Mouse (Mus musculus) lung, embryonic 14.5 days (tissue): ENCODE data around the gene Vwa7. TPM values are rescaled to one million over a fixed set of nuclear protein-coding genes. Genes with fewer than 3 reads are reported as not detected.
A peak's percentile ranks its signal among the peaks of the same experiment; 100 is the strongest.

Source experiments
- ATAC-seq: fragments of 200-750 bp; cut with Nextera tagmentation; 2 replicates; pipeline ENCODE4 v1.8.0; 2017; ENCODE audit warnings: mild to moderate bottlenecking, moderate TSS enrichment, moderate library complexity; ENCODE audit not compliant: insufficient read depth
- DNase-seq: peaks from one replicate; pipeline ENCODE4 v3.0.0-alpha.2; 2015
- H3K27ac ChIP-seq: fragments of 300-500 bp; sonication (generic); 2 replicates; pipeline ENCODE4 v1.5.1; 2014; ENCODE audit warnings: low read depth, mild to moderate bottlenecking, moderate library complexity
- H3K27me3 ChIP-seq: fragments of 300-500 bp; sonication (generic); 2 replicates; pipeline ENCODE4 v1.6.1; 2014; ENCODE audit warnings: low read length, control low read depth; ENCODE audit not compliant: insufficient read depth
- H3K36me3 ChIP-seq: fragments of 300-500 bp; sonication (generic); 2 replicates; pipeline ENCODE4 v1.6.1; 2014; ENCODE audit warnings: control low read depth; ENCODE audit not compliant: insufficient read depth
- H3K4me1 ChIP-seq: fragments of 300-500 bp; sonication (generic); 2 replicates; pipeline ENCODE4 v1.6.1; 2014; ENCODE audit warnings: antibody characterized with exemption, control low read depth; ENCODE audit not compliant: insufficient read depth
- H3K4me2 ChIP-seq: fragments of 300-500 bp; sonication (generic); 2 replicates; pipeline ENCODE4 v1.6.1; 2014; ENCODE audit warnings: mild to moderate bottlenecking
- H3K4me3 ChIP-seq: fragments of 300-500 bp; sonication (generic); 2 replicates; pipeline ENCODE4 v1.5.1; 2014; ENCODE audit warnings: low read depth, low read length
- H3K9ac ChIP-seq: fragments of 300-500 bp; sonication (generic); 2 replicates; pipeline ENCODE4 v1.6.1; 2014
- H3K9me3 ChIP-seq: fragments of 300-500 bp; sonication (generic); 2 replicates; pipeline ENCODE4 v1.6.1; 2016; ENCODE audit warnings: low read depth, low read length, control low read depth
- CTCF ChIP-seq: IDR thresholded peaks from 2 replicates; pipeline ENCODE4 v1.5.1; 2016; ENCODE audit warnings: antibody characterized with exemption, low read depth
- WGBS: fragments of 180-500 bp; shearing (Covaris S2); extraction: QIAGEN DNeasy Blood & Tissue Kit; methylation state at CpG from one replicate; pipeline ENCODE4 v1.1.7; 2014; 5-methylcytosine and 5-hydroxymethylcytosine counted together
- polyA plus RNA-seq: library from polyadenylated mRNA; unstranded; fragments of >200 nt; fragmentation: Nextera tagmentation; extraction: Ambion mirVana; gene quantifications from 2 replicates; pipeline ENCODE4 v1.2.1, GENCODE M21; 2014

Vwa7 gene
- polyA plus RNA-seq, 1 experiment from 2014 or later = 0.47 TPM

DNA sequence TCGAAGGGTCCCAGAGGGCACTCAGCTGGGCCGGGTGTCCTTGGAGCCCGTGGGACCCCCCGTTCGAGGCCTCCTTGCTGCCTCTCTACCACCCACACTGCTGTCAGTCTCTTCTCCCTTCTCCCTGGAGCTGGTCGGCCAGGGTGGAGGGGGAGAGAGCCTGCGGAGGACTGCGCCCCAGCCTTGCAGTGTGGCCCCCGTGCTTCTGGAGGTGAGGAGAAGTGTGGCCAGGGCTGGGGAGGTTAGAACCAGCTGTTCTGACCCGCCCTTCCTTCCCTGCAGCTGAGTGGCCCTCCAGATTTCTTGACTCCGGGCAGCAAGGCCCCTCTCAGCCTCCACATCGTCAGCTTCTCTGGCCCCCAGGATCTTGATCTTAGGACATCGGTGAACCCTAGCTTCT lies 7.9 kb downstream of the Vwa7 start:
- H3K4me1 ChIP-seq = peaks cover 4% of the 10 kb centered on the region; the same call in 1 of the 2 replicates
- DNase-seq (no peak), ATAC-seq (no peak)
- 46% methylated on average over 13 of the region's 13 CpGs for WGBS
- H3K9me3 ChIP-seq = no peaks in the 10 kb centered on the region
- H3K9ac ChIP-seq = no peak overlapping the region
- TF ChIP-seq CTCF = no peak
- no peaks in the 10 kb centered on the region for H3K36me3 ChIP-seq
- H3K27me3 ChIP-seq = no peaks in the 10 kb centered on the region
- H3K27ac ChIP-seq = no peak overlapping the region
- no peak overlapping the region for H3K4me2 ChIP-seq
- H3K4me3 ChIP-seq = no peak overlapping the region

DNA sequence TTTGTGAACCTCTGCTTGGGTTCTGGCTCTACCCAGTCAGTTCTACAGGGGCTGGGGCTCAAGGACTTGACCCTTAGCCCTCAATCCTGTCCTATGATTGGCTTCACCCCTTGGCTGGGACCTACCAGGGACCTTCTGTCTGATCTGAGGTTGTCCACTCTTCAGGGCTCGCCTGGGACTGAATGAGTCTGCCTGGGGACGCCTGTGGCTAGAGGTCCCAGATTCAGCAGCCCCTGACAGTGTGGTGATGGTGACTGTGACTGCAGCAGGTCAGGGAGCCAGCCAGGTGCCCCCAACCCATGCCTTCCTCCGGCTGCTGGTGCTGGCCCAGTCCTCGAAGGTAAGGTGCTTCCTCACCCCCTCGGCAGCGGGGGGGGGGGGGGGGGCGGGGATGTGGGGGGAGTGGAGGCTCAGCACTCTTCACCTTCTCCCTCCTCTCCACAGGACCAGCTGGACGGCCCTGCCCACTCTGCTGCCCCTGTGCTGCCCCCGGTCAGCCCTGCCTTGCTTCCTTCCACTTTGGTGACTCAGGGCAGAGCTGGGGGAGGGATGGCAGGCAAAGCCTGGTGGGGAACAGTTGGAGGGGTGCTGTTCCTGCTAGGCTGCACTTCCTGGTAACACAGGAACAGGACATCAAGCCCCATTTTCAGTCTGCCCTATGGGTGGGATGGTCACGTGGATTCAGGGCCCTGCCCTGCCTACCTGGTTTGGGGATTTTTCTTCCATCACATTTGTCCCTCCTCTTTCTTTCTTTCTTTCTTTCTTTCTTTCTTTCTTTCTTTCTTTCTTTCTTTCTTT lies 8.5 kb downstream of the Vwa7 start:
- no peak for TF ChIP-seq CTCF
- H3K27ac ChIP-seq = no peak overlapping the region
- no peaks in the 10 kb centered on the region for H3K27me3 ChIP-seq
- 60% methylated on average over 7 of the region's 10 CpGs for WGBS
- ATAC-seq (no peak), DNase-seq (no peak)
- peaks cover 4% of the 10 kb centered on the region; the same call in 1 of the 2 replicates for H3K4me1 ChIP-seq
- H3K9ac ChIP-seq = no peak overlapping the region
- no peak overlapping the region for H3K4me2 ChIP-seq
- no peaks in the 10 kb centered on the region for H3K36me3 ChIP-seq
- no peak overlapping the region for H3K4me3 ChIP-seq
- no peaks in the 10 kb centered on the region for H3K9me3 ChIP-seq

DNA sequence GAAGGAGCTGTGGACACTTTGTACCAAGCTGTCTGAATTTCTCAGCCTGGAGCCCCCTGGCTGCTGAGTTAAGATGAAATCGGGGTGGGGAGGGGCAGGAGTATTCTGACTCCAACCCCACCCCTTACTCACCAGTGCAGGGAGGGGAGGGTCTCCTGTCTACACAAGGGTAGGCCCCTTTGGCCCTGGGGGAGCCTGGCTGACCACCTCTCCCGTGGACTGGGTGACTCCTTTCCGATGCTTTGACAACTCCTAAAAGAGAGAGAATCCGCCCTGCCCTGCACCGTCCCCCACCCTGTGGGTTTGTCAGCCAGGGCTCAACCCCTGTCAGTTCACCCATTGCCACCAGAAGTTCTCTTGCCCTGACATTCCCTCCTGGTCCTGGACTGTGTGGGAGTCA lies 9.8 kb downstream of the Vwa7 start:
- 77% methylated on average over 5 of the region's 5 CpGs for WGBS
- no peak for ATAC-seq

DNA sequence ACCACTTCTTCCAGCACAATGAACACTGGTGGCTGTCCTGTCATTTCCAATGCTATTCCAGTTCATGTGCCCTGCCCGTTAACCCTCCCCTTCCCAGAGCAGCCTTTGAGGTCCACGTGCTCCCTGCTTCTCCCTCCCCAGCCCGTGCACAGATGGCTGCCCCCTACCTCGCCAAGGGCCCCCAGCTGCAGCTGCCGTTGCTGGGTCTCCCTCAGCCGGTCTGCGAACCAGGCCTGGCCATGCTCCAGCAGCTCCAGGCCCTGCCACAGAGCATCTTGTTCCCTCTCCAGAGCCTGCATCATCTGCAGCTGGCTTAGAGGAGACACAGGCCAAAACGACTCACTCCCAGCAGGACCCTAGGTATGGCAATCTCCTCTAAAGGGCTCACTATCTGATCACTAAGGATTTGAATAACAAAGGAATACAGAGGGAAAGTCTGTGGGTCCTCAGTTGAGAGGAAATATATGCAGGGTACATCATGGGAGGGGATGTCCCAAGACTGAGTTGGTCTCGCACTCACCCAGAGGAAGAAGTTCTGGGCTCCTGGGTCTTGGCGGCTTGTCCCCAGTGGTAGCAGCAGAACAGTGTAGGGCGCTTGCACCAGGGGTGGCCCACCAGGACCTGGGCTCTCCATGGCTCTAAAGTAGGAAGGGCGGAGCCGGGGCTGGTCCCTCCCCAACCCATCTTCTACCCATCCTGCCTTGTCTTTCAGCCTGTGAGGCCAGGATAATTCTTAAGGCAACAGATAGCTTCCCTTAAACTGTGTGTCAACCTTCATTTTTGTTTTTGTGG lies 11.1 kb downstream of the Vwa7 start, which contains the start of gene Sapcd1:
Gene Sapcd1 (minus strand): TSS at position 740 of the 792 bp plus-strand sequence.
- H3K4me3 ChIP-seq = peak within 1 kb of the TSS; percentile 17; the same call in 1 of the 2 replicates
- no peaks in the 10 kb centered on the region for H3K9me3 ChIP-seq
- peak within 1 kb of the TSS; percentile 73 for H3K27ac ChIP-seq

More for the DNA sequence above, 9.8 kb downstream of the Vwa7 start:
- Histone ChIP-seq H3K4me1 (peaks cover 4% of the 10 kb centered on the region; the same call in 1 of the 2 replicates), H3K27ac (0 out of 2 replicates have a peak overlapping the region, but pooled peaks have one; percentile 2), H3K4me3 (no peak overlapping the region), H3K4me2 (no peak overlapping the region; the same call in 1 of the 2 replicates), H3K9me3 (no peaks in the 10 kb centered on the region), H3K27me3 (no peaks in the 10 kb centered on the region), H3K36me3 (no peaks in the 10 kb centered on the region), H3K9ac (no peak overlapping the region)
- DNase-seq = no peak
- no peak for TF ChIP-seq CTCF

DNA sequence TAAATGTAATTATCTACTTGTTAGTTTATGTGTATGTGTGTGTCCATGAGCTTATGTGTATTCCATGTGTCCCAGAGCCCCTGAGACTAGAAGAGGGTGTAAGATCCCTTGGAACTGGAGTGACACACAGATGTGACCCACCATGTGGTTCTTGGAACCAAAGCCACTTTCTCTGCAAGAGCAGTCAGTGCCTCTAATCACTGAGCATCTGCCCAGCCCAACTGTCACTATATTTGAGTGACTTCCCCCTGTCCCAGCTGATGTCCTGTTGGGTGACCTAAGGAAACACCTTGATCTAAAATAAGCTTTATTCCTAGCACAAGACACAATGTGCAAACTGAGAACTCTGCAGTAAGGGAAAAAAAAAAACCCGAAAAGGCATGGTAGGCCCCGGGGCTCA lies 11.9 kb downstream of the Vwa7 start:
- Histone ChIP-seq H3K27ac (no peak overlapping the region), H3K4me1 (peaks cover 4% of the 10 kb centered on the region; the same call in 1 of the 2 replicates), H3K27me3 (no peaks in the 10 kb centered on the region), H3K9ac (no peak overlapping the region), H3K4me2 (no peak overlapping the region), H3K36me3 (no peaks in the 10 kb centered on the region), H3K4me3 (no peak overlapping the region), H3K9me3 (no peaks in the 10 kb centered on the region)
- no peak for TF ChIP-seq CTCF
- ATAC-seq = no peak
- DNase-seq = no peak
- WGBS = 72% methylated on average over 2 of the region's 2 CpGs

More for the DNA sequence above, 11.1 kb downstream of the Vwa7 start, which contains the start of gene Sapcd1:
- ATAC-seq (peak; percentile 86), DNase-seq (peak; percentile 82)
- Histone ChIP-seq H3K4me2 (peak within 1 kb of the TSS; percentile 36), H3K27me3 (no peaks in the 10 kb centered on the region), H3K4me1 (peaks cover 4% of the 10 kb centered on the region; the same call in 1 of the 2 replicates), H3K9ac (peak within 1 kb of the TSS; percentile 1; the same call in 1 of the 2 replicates), H3K36me3 (no peaks in the 10 kb centered on the region)
- 40% methylated on average over 13 of the region's 13 CpGs for WGBS
- no peak for TF ChIP-seq CTCF

DNA sequence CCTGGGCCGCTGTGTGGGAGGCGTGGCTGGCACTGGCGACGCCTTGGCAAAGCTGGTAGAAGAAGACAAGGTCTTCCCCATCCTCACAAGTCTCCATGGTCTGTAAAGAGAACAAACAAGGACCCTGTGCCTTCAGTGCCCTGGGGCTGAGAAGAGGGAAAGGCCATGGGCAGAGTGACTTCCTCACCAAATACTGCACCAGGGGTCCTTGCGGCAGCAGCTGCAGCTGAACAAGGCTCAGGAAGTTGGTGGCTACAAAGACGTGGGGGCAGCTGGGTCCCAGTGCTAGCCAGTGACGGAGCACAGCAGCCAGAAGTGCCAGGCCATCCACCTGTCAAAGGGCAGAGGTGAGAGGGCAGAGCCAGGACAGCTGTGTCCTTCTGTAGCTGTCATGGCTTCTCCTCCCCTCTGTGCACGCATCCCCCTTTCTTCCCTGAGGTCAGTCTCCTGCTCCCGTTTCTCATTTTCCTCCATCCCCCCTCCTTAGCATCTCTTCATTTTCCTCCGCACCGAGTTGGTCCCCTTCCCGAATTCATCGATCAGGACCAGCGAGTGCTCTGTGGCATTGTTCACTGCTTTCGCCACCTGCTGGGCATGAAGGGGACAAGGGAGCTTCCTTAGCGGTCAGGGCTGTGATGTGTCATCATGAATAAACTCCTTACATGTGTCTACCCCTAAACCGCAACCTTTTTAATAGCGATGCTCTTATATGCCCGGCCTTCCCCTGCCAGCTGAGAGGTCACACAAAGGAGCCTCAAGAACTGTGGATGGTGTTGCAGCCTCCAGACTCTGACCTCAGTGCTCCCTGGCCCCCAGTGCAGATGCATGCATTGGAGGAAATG lies 13.5 kb downstream of the Vwa7 start:
- Histone ChIP-seq H3K27me3 (no peaks in the 10 kb centered on the region), H3K9me3 (no peaks in the 10 kb centered on the region), H3K4me3 (no peak overlapping the region), H3K27ac (no peak overlapping the region), H3K9ac (no peak overlapping the region), H3K4me2 (no peak overlapping the region), H3K4me1 (peaks cover 4% of the 10 kb centered on the region; the same call in 1 of the 2 replicates), H3K36me3 (no peaks in the 10 kb centered on the region)
- ATAC-seq (no peak), DNase-seq (peak; percentile 41)
- 30% methylated on average over 19 of the region's 19 CpGs for WGBS
- peak; percentile 66 for TF ChIP-seq CTCF
